Mouse (Mus musculus) liver, postnatal 0 days (tissue): ENCODE results near the gene Jam2.

Experiments used
- CTCF ChIP-seq: sonication (generic); IDR thresholded peaks from 2 replicates; pipeline ENCODE4 v1.5.1; 2016; ENCODE audit warnings: antibody characterized with exemption, low read depth
- EP300 ChIP-seq: IDR thresholded peaks from 2 replicates; pipeline ENCODE4 v1.6.1; 2016; ENCODE audit warnings: antibody characterized with exemption, low read depth, mild to moderate bottlenecking

DNA sequence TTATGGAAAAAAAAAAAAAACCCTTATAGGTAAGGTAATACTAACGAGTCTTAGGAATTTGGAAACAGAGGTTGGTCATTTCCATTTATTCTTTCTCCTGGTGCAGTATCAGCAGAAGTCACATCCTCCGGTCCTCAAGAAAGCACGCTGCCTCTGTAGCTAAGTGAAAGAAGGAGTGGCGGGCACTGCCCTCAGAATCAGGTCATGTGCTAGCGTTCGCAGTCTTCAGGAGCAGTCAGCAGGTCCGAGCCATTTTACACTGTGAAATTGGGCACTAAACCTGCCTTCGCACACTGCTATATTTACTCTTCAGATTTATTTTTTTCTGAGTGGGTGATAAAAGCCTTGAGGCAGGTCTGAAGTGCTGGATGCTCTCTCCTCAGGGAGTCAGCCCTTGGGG, 39.9 kb downstream of the Jam2 start:
- TF ChIP-seq CTCF: no peak
- no peak for TF ChIP-seq EP300
